Mouse (Mus musculus): Measurements from ENCODE around the gene Cdpf1.

DNA sequence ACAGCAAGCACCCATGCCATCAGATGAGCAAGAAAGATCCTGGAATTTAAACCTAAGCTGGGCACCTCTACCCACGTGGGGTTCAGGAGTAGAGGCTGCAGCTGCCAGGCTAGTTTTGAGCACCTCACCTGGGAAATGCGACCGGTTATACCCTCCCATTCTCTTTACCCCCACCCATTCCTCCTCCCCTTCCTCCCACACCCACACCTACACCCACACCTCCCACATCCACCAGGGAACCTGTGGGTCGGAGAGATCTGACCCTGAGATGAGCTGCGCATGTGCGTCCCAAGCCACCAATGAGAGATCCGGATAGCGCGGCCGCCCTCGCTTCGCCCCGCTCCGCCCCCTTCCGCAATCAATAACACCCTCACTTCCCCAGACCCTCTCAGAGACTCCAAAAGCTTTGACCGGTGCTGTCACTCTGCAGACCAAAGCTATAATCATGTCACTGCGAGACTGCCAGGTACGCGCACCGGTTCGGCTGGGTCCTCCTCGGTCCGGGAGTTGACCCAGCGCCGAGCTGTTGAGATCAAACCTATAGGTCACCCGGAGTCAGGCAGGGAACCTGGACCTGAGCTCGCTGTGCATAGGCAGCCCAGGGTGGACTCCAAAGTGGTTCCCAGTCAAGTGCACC lies 20.6 kb upstream of the Cdpf1 start, which contains the start of gene Ttc38:
- peak; percentile 59; the same call in 1 of the 2 replicates for TF ChIP-seq CTCF (IDR thresholded peaks at IDR 0.05; ENCODE audit: borderline replicate concordance, control insufficient read depth, extremely low read depth, insufficient read depth, low read length, poor library complexity)
- 0 out of 2 replicates have a peak, but pooled peaks have one; percentile 47 for TF ChIP-seq POLR2A (IDR thresholded peaks at IDR 0.05; ENCODE audit: control insufficient read depth, extremely low read depth, insufficient read depth, low read length, poor library complexity)
